Mouse (Mus musculus) kidney, adult 11 months (tissue): ENCODE results near the gene Angptl7.

Experiments
- DNase-seq: peaks from one replicate; pipeline ENCODE4 v3.0.0; 2022

Angptl7 gene

DNA sequence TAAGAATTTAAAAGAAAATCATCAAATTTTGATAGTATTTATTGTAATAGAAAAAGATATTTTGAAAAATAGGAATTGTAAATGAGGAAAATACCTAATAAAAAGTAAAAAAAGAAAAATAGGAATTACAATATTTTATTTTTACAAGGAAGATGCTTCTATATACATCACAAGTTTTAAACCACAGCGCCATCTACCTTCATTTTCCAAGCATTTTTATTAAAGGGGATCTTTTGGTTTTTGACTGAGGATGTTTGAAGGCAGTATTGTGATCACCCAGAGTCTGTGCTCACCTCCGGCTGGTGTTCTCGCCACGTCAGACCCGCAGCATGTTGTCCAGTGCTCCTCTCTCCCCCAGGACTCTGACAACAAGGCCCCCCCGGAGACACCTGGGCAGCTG, 5.1 kb downstream of the Angptl7 start:
- no peak for DNase-seq

DNA sequence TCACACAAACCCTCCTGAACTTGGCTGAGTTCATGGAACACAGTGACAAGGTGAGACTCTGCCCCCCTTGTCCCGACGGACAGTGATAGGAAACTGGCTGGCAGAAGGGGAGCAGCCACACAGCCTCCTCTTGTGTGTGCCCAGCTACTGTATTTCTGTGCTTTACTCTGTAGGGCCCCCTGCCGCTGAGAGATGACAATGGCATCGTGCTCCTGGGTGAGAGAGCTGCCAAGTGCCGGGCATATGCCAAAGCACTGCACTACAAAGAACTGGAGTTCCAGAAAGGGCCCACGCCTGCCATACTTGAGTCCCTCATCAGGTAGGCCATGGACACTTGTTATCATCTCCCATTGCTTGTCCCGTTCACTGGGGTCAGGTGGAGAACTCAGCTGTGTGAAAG, 8.8 kb downstream of the Angptl7 start:
- peak; percentile 51 for DNase-seq

DNA sequence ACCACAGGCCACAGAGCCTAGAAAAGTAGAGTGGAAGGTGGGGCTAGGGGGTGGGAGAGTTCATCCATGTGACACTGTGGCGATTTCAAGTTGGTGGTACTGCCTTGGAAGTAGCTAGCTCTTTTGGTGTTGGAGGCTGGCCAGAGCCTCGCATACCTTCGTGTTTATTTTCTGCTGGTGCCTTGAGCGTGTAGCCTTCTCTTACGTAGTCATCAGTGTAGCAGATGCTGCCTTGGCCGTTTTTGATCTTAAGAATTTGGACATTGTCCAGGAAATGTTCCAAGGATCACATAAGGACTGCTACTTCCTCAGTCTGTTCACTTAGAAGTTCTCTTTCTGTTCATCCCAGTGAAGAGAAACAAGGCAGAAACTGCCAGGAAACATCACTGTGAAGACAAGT, 9.8 kb downstream of the Angptl7 start:
- peak; percentile 65 for DNase-seq

DNA sequence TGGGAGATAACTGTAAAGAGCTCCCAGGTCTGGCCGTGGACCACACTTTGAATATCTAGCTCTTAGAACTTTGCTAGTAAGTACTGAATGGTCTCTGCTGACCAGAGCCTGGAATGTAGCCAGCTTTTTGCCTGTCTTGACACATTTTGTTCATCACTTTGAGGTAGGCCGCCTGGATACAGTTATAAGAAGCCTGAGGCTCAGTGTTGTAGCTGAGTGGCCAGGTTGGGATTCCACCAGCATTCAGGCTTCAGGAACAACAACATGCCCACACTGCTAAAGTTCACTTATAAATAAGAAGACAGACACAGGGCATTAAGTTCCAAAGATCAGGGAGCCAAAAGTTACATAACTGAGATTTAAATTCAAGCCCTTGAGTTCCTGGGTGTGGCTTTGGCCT, 12.4 kb downstream of the Angptl7 start:
- DNase-seq: peak; percentile 84

DNA sequence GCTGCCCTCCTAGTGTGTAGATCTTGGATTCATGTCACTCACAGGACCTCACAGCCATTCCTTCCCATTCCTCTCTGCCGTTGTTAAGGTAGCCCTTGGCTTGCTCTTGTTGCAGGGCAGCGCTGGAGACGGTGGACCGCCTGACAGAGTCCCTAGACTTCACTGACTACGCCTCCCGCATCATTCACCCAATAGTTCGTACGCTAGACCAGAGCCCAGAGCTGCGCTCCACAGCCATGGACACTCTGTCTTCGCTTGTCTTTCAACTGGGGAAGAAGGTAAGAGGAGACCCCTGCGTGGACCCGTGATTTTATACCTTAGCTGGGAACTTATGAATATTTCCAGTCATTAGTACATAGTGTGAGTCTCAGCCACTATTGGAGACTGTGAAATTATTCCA, 15.7 kb downstream of the Angptl7 start:
- no peak for DNase-seq

DNA sequence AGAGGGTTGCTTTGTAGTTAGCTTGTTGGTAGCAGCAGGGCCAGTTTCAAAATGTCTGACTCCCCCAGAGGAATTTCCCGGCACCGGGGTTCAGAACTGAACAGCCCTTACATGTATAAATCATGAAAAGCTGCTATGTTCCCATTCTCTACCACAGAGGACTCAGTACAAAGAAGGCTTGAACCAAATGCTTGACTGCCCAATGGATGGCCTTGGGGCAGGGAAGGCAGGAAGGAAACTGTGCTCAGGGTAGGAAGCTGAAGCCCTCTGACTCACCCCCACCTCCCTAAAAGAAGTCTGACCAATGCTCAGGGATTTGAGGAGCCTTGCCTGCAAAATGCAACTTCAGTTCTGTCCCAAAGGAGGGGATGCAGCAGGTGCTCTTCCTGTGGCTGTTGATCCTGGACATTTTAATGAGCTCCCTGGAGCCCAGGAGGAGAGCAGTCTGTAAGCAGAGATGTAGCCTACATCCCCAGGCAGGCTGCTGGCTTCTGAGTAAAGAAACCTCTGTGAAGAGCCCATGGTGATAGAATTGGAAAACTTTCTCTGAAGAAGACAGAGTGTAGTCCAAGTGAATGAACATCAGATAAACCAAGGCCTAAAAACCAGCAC, 18.6 kb downstream of the Angptl7 start:
- DNase-seq: no peak

DNA sequence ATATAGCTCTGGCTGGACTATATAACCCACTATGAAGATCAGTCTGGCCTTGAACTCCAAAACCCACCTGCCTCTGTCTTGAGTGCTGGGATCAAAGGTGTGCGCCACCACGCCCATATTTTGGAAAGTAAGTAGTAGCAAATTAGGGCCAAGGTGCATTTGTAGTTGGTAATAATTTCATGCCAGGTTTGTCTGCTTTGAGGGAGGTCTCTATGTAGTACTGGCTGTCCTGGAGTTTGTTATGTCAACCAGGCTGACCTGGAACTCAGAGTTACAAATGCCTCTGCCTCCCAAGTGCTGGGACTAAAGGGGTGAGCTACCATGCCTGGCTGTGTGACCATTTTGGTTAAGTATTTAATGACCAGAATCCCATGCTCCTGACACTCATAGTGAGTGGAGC, 20.0 kb downstream of the Angptl7 start:
- no peak for DNase-seq

DNA sequence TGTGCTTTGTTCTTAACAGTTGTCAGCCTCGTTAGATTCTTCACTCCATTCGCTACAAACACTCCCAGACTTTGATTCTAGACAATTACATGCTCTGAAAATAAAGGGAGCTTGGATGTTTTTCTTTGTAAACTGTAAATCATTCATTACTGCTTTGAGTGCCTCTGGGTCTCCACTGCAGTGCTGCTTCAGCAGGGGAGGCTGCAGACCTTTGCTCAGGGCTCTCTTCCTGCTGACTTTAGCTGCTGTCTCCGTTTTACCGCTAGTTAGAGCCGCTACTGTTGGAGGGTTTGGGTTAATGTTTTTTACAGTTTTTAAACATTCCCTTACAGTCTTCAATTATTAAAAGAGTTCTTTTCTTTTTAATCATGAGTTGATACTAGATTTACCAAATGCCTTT, 26.8 kb downstream of the Angptl7 start:
- DNase-seq: peak; percentile 84

DNA sequence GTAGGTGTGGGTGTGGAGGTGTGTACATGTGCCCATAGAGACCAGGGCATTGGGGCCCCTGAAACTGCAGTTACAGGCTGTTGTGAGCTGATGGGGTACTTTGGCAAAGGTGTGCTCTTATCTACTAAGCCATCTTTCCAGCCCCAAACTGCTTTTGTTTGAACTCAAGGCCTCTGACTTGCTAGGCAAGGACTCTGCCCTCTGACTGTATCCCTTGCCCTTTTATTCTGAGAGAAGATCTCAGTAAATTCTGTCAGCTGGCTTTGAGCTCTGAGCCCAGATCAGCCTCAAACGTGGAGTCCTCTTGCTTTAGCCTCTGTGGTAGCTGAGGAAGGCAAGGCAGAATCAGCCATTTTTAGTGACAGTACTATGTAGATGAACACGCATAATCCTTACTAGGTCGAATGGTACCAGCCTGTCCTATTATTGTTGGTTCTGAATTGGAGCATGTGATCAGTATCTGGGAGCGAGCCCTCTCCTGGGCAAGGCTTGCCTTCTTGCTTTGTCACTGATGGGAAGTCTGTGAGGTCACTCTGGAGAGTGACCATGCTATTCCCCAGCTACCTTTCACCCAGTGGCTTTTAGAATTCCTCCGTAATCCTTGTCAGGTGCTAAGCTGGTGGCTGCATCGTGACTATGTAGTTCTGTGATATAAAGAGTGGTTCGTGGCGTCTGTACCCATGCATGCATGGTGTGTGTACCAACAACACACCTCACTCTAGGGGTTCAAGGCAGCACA, 27.7 kb downstream of the Angptl7 start:
- peak; percentile 44 for DNase-seq

DNA sequence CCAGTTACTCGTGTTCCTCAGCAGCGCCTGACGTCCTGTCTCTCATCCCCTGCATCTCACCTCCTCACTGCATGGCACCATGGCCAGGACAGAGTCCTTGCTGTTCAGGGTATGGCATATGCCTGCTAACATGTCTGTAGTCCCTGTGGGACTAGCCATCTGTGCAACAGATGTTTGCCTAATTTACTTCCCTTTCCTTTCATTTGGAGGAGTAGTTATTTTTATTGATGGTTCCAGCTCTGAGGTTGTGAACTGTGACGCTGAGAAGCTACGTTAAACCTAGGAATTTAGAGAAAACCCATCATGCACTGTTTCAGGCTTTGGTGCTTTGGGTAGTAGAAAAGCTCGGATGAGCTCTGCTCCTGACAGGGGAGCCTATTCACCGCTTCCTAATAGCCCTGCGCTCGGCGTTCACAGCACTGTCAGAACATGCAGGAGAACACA, 28.9 kb downstream of the Angptl7 start:
- no peak for DNase-seq

DNA sequence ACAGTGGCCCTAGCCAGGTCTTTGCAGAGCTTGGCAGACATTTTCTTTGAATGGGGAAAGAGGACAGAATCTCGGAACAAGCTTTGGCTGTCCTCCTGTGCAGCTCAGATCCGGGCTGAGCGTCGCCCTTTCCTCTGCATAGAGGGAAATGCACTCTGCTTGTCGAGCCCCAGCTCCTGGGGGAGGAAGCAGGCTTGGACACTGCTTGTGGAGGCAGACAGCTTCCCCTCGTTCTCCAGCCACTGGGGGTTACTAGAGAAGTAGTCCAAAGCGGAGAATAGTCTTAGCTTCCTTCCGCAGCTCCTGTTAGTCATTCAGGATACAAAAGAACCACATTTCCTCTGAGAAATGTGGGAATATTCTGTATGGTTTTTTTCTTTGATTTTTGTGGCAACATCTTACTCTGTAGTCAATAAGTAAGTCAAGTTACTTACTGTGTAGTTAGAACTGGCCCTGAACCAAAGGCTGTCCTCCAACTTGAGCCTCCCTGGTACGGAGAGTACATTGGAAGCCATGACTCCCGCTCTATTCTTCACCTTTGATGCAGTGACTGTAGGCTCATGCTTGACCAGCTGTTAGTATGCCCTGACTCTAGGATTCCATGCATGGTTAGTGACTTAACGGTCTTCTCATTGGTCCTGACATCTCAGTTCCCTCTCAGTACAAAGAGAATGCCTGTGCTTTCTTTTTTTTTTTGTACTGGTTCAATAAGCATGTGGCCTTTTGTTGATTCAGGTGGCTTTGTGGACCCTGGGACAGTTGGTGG, 30.6 kb downstream of the Angptl7 start:
- DNase-seq: no peak

DNA sequence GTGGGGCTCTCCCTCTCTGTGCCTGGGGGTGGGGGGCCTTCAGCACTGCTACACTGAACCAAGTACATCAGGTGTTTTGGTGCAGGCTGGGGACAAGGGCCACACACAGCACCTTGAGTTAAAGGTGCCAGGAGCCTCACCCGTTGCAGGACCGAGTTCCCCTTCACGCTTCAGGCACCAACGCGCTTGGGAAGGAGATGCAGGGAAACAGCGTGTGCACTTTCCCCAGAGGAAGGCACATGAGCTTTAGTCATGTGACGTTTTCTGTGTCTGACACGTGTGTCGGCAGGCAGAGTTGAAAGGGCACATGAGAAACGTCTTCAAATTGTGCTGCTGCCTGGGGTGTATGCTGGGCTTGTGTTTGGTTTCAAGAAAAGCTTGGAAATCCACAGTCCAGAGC, 31.9 kb downstream of the Angptl7 start:
- peak; percentile 56 for DNase-seq

DNA sequence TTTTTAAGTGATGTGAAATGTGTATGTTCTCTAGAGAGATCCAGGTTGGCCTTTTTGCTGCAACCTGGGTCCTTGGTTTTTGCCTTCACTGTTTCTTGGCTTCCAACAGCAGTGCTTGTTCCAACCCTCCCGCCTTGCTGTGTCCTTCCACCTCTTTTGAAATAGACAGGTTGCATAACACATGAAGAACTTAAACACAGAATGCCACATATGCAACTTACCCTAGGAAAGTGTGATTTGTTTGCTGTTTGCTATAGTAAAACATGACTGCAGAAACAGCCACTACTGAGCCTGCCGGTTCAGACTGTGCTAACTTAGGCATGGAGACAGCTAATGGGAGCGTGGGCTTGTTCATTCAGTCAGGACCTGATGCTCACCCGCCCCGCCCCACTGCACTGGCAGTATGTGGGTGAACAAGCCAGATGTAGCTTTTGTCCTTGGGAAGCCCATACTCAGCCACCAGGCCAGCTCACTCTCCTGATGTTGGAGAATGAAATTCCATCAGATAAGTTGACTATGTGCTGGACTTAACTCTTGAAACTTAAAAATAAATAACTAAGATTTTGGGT, 33.7 kb downstream of the Angptl7 start:
- DNase-seq: no peak

DNA sequence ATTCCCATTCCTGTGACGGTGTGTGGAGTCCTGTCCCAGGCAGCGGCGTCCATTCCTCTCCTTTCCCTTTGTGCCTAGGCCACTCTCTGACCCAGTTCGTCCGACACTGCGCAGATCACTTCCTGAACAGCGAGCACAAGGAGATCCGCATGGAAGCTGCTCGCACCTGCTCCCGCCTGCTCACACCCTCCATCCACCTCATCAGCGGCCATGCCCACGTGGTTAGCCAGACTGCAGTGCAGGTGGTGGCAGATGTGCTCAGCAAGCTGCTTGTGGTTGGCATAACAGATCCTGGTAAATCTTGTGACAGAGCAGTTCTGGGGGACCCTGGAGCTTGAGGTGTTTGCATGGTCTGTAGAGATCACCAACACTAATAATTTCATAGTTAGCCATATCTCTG, 35.4 kb downstream of the Angptl7 start:
- DNase-seq: no peak

DNA sequence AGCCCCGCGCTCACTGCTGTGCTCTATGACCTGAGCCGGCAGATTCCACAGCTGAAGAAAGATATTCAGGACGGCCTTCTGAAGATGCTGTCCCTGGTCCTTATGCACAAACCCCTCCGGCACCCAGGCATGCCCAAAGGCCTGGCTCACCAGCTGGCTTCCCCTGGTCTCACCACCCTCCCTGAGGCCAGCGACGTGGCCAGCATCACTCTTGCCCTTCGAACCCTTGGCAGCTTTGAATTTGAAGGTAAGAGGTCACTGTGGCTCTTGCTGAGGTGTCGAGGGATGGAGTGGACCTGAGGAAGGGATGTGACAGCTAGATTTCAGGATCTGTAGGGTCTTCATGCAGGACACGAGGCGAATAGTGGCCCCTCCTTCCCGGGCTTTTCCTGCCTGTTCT, 36.0 kb downstream of the Angptl7 start:
- DNase-seq: no peak

DNA sequence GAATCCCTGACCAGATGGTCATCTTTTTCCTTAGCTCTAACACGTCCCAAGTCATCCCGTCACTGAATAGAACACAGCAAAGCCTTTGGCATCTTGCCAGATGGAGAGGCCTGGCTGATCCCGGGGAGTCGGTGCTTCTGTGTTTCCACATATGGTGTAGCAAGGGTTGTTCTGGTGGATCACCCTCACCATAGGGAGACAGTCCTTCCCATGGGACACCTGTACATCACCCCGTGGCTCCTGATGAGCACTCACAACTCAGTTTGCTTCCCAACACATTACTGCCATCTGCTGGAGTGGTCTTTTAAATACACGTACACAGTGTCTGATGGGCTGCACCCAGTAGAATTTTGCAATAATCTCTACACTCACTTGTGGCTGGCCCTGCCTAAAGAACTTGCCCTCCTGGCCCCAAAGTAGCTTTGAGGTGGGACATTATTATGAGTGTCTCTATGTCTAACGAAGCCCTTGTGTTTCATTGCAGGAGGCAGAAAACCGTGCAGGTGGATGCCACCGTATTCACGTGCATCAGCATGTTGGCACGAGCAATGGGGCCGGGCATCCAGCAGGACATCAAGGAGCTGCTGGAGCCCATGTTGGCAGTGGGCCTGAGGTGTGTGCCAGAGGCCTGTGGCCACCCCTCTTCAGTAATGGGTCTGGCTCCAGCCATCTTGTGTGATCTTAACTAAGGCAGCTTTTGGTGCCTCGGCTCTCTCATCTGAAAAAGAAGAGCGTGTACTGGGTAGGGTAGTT, 36.9 kb downstream of the Angptl7 start:
- no peak for DNase-seq

DNA sequence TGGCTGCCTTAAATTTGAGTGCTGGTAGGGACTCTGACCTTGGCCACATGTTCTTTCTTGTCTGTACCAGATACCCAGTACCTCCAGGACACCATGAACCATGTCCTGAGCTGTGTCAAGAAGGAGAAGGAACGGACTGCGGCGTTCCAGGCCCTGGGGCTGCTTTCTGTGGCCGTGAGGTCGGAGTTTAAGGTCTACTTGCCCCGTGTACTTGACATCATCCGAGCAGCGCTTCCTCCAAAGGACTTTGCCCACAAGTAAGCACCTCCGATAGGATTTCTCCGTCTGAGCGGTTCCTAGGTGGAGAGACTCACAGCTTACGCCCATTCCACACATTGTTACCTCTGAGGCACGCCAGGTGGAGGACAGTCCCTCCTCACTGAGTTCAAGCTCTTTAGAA, 37.5 kb downstream of the Angptl7 start:
- DNase-seq: peak; percentile 83

DNA sequence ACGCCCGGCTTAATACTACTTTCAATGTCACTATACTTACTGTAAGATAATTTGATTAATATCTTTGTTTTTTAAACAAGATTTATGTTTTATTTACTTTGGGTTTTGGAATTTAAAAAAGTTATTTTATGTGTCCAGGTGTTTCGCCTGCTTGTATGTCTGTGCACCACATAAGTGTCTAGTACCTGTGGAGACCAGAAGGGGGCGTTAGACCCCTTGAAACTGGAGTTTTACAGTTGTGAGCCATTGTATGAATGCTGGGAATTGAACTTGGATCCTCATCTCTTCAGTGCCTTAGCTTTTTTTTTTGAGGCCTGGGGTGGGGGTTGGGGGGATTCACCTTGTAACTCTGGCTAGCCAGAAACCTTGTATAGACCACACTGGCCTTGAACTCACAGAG, 38.5 kb downstream of the Angptl7 start:
- DNase-seq: no peak

DNA sequence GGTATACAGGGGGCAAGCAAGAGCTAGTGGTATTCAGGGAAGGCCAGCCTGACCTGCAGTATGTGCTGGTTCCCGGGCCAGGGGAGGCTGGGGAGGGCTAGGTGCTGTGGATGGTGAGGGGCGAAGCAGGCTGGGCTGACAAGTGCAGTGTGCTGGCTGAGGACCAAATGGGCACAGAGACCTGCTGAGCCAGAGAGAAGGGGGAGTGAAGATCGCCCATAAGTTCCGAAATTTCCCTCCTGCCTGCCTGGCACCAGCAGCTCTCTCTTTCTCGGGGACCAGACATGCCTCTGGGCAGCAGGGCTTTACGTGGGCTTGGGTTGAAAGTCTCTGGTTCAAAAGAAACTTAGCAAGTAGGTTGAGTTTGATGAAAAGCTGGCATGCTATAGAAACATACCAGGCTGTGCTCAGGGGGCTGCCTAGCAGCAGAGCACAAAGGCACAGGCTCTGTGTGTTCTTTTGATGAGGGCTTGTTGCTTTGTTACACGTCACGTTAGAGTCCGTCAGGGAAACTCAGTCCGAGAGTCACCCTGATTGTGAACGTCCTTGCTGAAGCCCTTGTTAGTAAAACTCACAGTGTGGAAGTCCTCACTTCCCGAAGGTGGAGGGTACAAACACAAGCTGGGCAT, 39.5 kb downstream of the Angptl7 start:
- DNase-seq: no peak

DNA sequence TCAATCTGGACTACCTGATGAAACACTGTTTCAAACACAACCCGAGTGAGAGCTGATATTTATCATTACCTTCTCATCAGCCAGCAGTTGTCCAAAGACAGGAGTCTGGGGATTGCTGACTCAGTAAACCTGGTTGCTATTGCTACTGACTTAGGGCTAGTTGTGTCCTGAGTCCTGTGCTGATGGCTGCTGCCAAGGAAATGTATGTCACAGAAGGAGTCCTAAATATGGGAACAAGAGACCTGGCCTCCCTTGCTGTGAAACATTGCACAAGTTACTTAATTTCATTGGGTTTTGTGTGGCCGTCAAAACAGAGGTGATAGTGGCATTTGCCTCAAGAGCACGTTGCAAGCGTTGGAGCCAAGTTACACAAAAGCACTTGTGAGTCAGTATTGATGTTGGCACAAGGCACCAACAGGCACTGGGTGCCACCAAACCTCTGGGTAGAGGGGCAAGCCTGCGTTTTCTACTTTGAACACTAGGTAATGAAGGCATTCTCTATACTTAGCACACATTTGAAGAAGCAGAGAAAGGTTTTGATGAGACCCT, 44.7 kb downstream of the Angptl7 start:
- DNase-seq: no peak

DNA sequence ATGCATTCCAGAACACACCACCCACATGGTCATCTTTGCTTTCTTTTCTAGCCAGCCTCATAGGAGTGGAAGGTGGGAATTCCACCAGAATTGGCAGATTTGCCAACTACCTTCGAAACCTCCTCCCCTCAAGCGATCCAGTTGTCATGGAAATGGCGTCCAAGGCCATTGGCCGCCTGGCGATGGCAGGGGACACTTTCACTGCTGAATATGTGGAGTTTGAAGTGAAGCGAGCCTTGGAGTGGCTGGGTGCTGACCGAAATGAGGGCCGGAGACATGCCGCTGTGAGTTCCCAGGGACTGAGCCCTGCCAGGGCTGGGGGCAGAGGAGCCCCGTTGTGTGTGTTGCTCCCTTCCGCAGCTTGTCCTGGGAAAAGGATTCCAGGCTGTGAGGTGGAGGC, 46.6 kb downstream of the Angptl7 start:
- DNase-seq: no peak

DNA sequence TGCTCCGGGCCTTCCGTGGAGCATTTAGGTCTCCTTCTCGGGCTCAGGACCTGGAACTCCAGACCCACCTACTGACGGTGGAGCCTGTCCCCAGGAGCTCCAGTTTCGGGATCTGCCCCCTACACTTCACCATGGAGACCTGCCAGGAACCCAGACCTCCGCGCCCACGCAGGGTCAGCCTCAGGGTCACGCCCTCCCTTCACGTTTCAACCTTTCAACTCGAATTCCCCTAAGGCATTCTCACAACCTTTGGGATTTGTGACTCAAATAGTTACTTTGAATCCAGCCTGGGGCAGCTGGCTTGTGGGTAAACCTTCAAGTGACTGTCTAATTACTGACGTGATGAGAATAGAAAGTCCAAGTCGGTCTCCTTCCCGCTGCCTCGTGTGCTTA, 51.4 kb downstream of the Angptl7 start:
- peak; percentile 44 for DNase-seq
